Mouse (Mus musculus): Measurements from ENCODE around the gene Zbtb7b.

Zbtb7b gene

GRCm38 (mm10) chr3:89365153-89365485 lies 29.5 kb downstream of the Zbtb7b start, which contains the start of gene Dcst1:
Gene Dcst1 (minus strand): TSS chr3:89365253.
- no peak for DNase-seq

GRCm38 (mm10) chr3:89364631-89365030 lies 29.9 kb downstream of the Zbtb7b start:
- DNase-seq = no peak

DNA sequence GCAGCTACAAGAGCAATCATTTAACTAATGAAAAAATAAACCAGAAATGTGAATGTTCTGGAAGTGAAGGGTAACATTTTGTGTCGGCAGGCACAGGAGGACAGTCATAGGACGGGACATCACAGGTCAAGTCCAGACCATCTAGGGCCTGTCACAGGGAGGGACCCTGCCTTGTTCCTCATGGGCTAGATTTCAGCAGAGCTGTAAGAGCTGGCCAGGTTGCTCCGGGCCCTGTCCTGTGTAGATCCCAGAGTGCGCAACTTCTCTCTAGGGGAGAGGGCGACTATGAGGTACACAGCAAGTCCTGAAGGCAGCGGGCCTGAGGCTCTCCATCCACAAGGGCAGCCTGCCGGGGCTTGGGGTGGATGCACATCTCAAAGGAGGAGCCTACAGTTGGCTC lies 32.9 kb downstream of the Zbtb7b start, which contains the start of gene Dcst2:
Dcst2 (plus strand) TSS at position 301 of the 400 bp plus-strand sequence.
- DNase-seq = no peak

- no peak for DNase-seq
These were observed 34.3 kb downstream of the Zbtb7b start for GRCm38 (mm10) chr3:89360237-89360636.

DNA sequence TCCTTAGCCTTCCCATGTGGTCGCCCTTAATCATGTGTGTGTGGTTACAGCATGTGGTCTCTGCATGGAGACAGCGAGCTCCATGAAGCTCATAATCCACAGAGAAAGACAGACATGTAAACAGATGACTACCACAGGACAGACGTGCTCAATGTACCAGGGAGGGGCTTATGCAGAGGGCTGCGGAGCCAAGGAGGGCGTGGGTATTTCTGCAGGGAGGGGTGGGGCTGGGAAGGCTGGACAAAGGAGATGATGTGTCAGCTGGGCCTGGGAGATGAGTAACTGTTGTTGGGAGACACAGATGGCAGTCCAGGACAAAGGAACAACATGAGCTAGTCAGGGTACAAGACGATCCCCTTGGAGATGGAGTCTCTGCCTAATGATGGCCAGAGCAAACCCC lies 34.9 kb downstream of the Zbtb7b start:
- DNase-seq = no peak

DNA sequence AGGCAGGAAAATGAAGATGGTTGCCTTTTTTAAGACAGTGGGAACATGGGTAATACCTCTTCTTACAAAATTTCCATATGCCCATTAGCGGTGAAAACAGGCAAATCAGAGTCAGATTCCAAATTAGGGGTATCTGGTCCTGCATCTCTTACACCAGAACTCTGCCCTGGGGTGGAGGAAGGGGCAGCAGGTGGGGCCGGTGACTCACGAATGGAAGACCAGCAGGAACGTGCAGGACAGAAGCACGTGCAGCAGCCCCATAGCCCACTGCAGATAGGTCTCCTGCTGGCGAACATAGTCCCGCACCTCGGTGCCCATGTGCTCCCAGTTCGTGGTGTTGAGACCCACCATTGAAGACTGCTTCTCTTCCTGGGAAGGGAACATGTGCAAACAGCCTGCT lies 38.5 kb downstream of the Zbtb7b start:
- no peak for DNase-seq

- no peak for DNase-seq
These were observed 39.1 kb downstream of the Zbtb7b start for GRCm38 (mm10) chr3:89355512-89355902.

- peak; percentile 84 for DNase-seq
These were observed 39.6 kb downstream of the Zbtb7b start for GRCm38 (mm10) chr3:89354816-89355511.

DNA sequence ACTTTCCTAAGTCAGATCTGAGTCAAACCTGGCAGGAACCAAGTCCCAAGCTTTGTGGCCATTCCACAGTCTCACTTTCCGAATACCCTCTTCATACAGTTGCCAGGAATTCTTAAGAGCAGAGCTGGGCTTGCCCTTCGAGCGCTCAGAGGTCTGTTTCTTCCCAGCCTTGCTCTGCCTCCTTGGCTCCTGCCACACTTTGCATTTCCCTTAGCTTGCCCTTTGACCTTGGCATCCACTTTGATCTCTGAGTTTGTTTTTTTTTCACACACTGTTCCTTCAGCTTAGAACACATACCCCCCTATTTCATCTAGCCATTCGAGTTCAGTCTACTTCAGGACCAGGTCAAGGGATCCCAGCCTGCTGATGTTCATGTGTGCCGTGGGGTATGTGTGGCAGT lies 43.3 kb downstream of the Zbtb7b start:
- DNase-seq = no peak

GRCm38 (mm10) chr3:89349869-89350501 lies 44.6 kb downstream of the Zbtb7b start, which contains the start of gene Adam15:
Gene Adam15 (minus strand): TSS chr3:89349996.
- DNase-seq = peak; percentile 91

DNA sequence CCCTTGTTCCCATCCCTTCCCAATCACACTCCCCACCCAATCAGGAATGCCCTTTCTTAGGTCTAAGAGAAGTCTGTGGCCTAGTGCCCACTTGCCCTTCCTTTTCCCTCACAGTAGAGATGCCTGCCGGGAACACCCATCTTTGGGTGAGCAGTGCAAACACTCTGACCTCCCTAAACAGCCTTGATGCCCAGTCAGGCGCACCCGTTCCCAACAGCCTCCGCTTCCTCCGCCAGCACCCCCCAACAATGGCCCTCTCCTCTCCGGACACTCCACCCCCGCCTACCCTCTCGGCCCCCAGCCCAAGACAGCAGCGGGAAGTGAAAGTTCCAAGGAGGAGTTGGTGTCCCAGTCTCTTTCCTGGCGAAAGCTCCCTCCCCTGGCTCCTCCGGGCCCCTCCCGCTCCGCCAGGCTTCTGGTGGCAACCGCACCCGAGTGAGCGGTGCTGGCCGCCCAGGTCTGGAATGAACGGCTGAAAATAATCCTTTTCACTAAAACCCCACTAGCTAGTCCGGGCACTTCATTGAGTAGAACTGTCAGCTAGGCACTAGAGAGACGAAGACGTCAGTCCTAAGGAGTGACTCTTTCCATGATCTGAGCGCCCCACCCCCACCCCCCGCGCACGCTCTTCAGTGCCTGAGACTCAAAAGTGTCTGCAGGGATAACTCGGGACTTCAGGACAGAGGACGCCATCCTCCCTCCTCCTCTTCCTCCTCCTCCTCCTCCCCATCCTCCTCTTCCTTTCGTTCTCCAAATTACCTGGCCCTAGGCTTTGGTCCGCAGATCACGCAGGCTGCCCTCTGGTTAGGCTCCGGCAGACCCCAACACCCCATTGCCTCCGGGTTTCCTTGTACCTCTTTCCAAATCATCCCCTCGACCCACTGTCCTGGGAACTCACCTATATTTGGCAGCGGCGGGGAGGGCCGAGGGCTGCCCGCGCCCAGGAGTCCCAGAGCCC lies 45.4 kb downstream of the Zbtb7b start:
- DNase-seq = no peak

- DNase-seq = no peak
These were observed 46.7 kb downstream of the Zbtb7b start for GRCm38 (mm10) chr3:89347916-89348315.

GRCm38 (mm10) chr3:89346815-89347540 lies 47.6 kb downstream of the Zbtb7b start:
- DNase-seq = no peak

- no peak for DNase-seq
These were observed 51.3 kb downstream of the Zbtb7b start for GRCm38 (mm10) chr3:89343279-89343678.

GRCm38 (mm10) chr3:89341794-89342193 lies 52.8 kb downstream of the Zbtb7b start:
- no peak for DNase-seq

- DNase-seq = peak; percentile 69
These were observed 54.1 kb downstream of the Zbtb7b start for GRCm38 (mm10) chr3:89340465-89340864.

- DNase-seq = peak; percentile 45
These were observed 55.2 kb downstream of the Zbtb7b start for GRCm38 (mm10) chr3:89339416-89339815.

DNA sequence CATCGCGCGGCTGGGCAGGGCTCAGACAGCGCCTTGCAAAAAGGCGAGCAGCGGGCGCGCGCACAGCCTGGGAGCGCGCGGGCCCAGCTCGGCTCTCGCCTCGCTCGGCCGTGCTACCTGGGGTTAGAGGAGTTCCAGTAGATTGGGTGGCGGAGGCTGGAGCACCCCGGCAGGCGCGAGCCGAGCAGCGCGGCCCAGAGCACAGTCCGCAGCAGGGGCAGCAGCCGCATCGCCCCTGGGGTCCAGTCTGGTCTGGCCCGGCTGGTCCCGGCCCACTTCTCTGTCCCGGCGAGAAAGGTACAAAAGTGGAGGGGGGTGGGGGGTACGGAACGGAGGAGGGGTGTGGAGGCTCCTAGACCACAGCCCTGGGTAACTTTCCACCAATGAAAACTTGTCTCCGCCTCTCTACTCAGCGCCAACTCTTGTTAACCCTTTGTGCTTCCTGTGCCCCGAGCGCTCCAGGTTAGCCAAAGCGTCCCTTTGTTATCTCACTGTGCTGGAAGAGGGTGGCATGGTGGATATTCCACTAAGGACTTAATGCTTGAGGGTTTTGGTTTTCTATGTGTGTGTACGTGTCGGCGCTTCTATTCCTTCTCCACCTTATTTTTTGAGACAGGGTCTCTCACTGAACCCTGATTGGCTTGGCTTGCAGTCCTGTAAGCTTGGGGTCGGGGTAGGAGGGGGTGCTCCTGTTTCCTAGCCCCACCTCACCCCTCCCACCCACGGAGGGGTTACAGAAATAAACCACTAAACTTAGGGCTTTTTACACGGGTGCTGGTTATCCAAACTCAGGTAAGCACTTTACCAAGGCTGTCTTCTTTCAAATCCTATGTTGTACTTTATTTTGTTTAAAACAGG lies 56.6 kb downstream of the Zbtb7b start, which contains the start of gene Efna4:
Efna4 (minus strand) TSS at position 308 of the 858 bp plus-strand sequence.
- no peak for DNase-seq

DNA sequence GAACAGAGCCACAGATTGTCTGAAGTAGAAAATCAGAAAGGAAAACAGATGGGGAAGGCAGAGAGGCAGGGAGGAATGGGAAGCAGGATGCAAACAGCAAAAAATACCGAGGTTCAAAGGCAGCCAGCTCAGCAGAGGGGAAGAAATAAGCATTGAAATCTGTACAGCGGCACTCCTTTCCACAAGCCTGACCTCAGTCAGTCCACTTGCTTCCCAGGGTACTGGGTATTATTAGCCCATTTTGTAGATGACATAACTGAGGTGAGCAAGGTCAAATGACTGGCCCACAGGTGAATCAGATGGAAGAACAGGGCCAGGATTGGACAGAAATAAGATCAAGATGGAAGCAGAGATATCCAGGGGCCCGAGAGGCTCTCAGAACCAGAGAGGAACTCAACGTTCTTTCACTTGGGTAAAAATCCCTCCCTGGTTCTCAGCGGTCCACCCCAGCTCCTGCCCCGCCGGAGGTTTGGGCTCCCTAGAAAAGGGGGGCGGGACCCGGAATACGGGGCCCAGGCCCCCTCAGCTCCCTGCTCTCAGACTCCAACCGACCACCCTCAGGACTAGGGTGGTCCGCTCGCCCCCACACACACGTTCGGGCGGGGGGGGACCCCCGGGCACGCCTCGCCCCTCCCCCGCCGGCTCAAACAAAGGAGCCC lies 57.4 kb downstream of the Zbtb7b start:
- no peak for DNase-seq

DNA sequence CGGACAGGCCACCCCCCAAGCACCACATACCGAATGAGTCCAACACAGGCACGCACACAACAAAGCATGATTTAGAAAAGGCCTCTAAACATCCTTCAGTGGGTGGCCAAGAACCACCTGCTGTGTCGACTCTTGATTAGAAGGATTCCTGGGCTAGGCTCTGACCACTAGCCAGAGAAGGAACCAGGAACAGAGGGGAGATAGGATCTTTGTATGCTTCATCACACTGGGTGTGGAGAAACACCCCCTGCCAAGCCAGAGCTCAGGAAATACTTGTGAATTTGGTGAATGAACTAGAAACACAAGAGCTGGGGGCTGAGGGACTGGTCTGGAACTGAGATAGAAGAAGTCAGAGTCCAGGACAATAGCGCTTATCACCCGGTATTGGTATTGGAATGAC lies 58.0 kb downstream of the Zbtb7b start:
- no peak for DNase-seq

GRCm38 (mm10) chr3:89333053-89333452 lies 61.5 kb downstream of the Zbtb7b start:
- DNase-seq = no peak
